Mouse (Mus musculus): ENCODE measurements around the gene C1qtnf1. TPM values are rescaled to one million over a fixed set of nuclear protein-coding genes. Genes with fewer than 3 reads are reported as not detected.

C1qtnf1 gene
- polyA plus RNA-seq, 1 experiment from 2014 or later = 14.7 TPM

DNA sequence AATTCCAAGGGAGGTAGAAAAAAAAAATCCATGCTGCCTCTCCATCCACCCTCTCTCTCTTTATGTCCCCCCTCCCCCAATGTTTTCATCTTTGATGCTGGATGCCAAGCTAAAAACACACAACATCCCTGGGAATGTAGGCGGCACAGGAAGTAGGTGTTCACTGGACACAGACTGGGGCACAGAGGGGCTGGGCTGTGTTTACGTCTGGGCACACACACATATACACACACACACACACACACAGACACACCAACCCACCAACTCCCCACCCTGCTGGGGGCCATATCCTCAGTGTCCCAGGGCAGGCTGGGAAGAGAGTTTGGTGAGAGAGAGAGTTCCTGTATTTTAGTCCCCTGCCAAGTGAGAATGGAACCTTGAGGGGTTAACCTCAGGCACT lies 65.5 kb downstream of the C1qtnf1 start:
- Histone ChIP-seq H3K9ac (no peak overlapping the region), H3K27ac (no peak overlapping the region; the same call in 1 of the 2 replicates), H3K4me3 (no peak overlapping the region), H3K36me3 (no peaks in the 10 kb centered on the region), H3K9me3 (no peaks in the 10 kb centered on the region), H3K4me2 (no peak overlapping the region), H3K4me1 (0 out of 2 replicates have a peak, but pooled peaks cover 9% of the 10 kb centered on the region), H3K27me3 (0 out of 2 replicates have a peak, but pooled peaks cover 12% of the 10 kb centered on the region)
- 76% methylated on average over 2 of the region's 2 CpGs for WGBS
- no peak for ATAC-seq (ENCODE audit: insufficient number of reproducible peaks, insufficient read depth, low FRiP score, low TSS enrichment, low read depth)

DNA sequence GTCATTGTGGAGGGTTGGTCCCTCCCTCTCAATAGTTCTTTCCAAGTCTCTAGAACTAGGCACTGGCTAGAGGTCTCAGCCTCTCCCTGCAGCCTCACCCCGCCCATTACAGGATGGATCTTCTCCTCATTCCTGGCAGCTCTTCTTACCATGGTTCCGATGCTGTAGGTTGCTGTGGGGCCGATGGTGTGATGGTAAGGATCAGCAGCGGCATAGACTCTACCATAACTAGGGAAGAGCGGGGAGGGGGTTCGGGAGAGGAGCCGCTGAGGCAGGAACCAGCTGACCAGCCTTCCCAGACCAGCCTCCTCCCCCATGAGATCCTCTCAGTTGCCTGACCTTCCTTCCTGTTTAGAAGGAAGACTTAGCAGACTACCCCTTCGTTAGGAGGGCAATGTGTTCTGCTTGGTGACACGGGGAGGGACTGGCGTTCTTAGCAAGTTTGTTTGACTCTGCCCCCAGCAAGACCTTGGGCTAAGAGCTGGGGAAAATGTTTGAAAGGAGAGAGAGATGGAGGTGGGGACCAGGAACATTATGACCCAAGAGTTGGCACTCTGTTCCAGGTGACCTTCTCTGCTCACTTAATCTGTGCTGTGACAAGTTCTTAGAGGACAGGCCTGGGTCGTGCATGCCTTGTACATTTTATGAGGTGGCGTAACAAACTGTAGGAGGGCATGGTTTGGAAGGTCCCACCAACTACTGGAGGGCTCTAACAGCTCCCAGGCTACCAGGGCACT lies 66.2 kb downstream of the C1qtnf1 start:
- H3K27ac ChIP-seq = no peak overlapping the region; the same call in 1 of the 2 replicates
- ATAC-seq (ENCODE audit: insufficient number of reproducible peaks, insufficient read depth, low FRiP score, low TSS enrichment, low read depth) = no peak
- H3K9ac ChIP-seq = no peak overlapping the region
- WGBS = 78% methylated on average over 12 of the region's 12 CpGs
- no peaks in the 10 kb centered on the region for H3K9me3 ChIP-seq
- no peak overlapping the region for H3K4me2 ChIP-seq
- H3K4me1 ChIP-seq = 0 out of 2 replicates have a peak, but pooled peaks cover 9% of the 10 kb centered on the region
- H3K27me3 ChIP-seq = 0 out of 2 replicates have a peak, but pooled peaks cover 12% of the 10 kb centered on the region
- H3K4me3 ChIP-seq = no peak overlapping the region
- H3K36me3 ChIP-seq = no peaks in the 10 kb centered on the region

GRCm38 (mm10) chr11:118495065-118495464 lies 67.1 kb downstream of the C1qtnf1 start:
- no peak for ATAC-seq (ENCODE audit: insufficient number of reproducible peaks, insufficient read depth, low FRiP score, low TSS enrichment, low read depth)
- Histone ChIP-seq H3K9ac (no peak overlapping the region), H3K36me3 (no peaks in the 10 kb centered on the region), H3K4me1 (0 out of 2 replicates have a peak, but pooled peaks cover 9% of the 10 kb centered on the region), H3K4me3 (no peak overlapping the region), H3K27ac (no peak overlapping the region), H3K27me3 (0 out of 2 replicates have a peak, but pooled peaks cover 11% of the 10 kb centered on the region), H3K4me2 (no peak overlapping the region), H3K9me3 (no peaks in the 10 kb centered on the region)
- 46% methylated on average over 5 of the region's 5 CpGs for WGBS

GRCm38 (mm10) chr11:118496066-118496689 lies 68.2 kb downstream of the C1qtnf1 start:
- no peaks in the 10 kb centered on the region for H3K9me3 ChIP-seq
- ATAC-seq (ENCODE audit: insufficient number of reproducible peaks, insufficient read depth, low FRiP score, low TSS enrichment, low read depth) = no peak
- WGBS = 60% methylated on average over 20 of the region's 20 CpGs

More at GRCm38 (mm10) chr11:118496066-118496689, 68.2 kb downstream of the C1qtnf1 start:
- H3K4me3 ChIP-seq = no peak overlapping the region
- H3K9ac ChIP-seq = no peak overlapping the region
- no peak overlapping the region for H3K27ac ChIP-seq
- H3K27me3 ChIP-seq = 0 out of 2 replicates have a peak, but pooled peaks cover 5% of the 10 kb centered on the region
- H3K4me1 ChIP-seq = 0 out of 2 replicates have a peak, but pooled peaks cover 5% of the 10 kb centered on the region
- H3K4me2 ChIP-seq = no peak overlapping the region
- H3K36me3 ChIP-seq = no peaks in the 10 kb centered on the region

Other genes starting within 250 kb of the C1qtnf1 start
- 15.8 and 16.1 TPM in 2 replicates for gene Cyth1, start 179.6 kb upstream of the C1qtnf1 start, polyA plus RNA-seq (2015; fragmentation: Nextera tagmentation; extraction: Ambion mirVana)
- gene Usp36, start 138.0 kb upstream of the C1qtnf1 start, polyA plus RNA-seq (2015; fragmentation: Nextera tagmentation; extraction: Ambion mirVana) = 22.8 and 24.0 TPM in 2 replicates
- gene Cep295nl, start 85.7 kb upstream of the C1qtnf1 start, polyA plus RNA-seq (2015; fragmentation: Nextera tagmentation; extraction: Ambion mirVana) = 0.58 and 0.74 TPM in 2 replicates
- 117 and 132 TPM in 2 replicates for gene Timp2, start 72.5 kb upstream of the C1qtnf1 start, polyA plus RNA-seq (2015; fragmentation: Nextera tagmentation; extraction: Ambion mirVana)
- 5.6 and 6.8 TPM in 2 replicates for gene Lgals3bp, start 26.1 kb upstream of the C1qtnf1 start, polyA plus RNA-seq (2015; fragmentation: Nextera tagmentation; extraction: Ambion mirVana)
- gene Cant1, start 9.1 kb upstream of the C1qtnf1 start, polyA plus RNA-seq (2015; fragmentation: Nextera tagmentation; extraction: Ambion mirVana) = 28.9 and 30.7 TPM in 2 replicates
- 6.5 and 9.6 TPM in 2 replicates for gene Engase, start 48.6 kb downstream of the C1qtnf1 start, polyA plus RNA-seq (2015; fragmentation: Nextera tagmentation; extraction: Ambion mirVana)

Data from embryonic facial prominence, embryonic 13.5 days (tissue).